Mouse (Mus musculus): ENCODE results near the gene Npsr1.

- TF ChIP-seq CTCF (IDR thresholded peaks at IDR 0.05; ENCODE audit: low read depth) (no peak), EP300 (IDR thresholded peaks at IDR 0.05; ENCODE audit: low read depth) (no peak)
Measured at GRCm38 (mm10) chr9:24347011-24347410, 249.2 kb downstream of the Npsr1 start.
